Comparison of ENCODE assay signal across 25 mouse cellular contexts in genomic region chr7:4663742-4664141, GRCm38 (mm10). TPM values are rescaled to one million over a fixed set of nuclear protein-coding genes. Genes with fewer than 3 reads are reported as not detected.
"Had no signal": no experiment of that assay in that cellular context is flagged by ENCODE, and none has a peak within 500 bp of the region (broad histone marks: within the 10 kb centered on the region; RNA-seq: fewer than 3 reads in every experiment).

No protein-coding gene starts in this region.

- ATAC-seq: intestine, embryonic 16.5 days had no signal

- H3K27ac ChIP-seq: layer of hippocampus, adult 2 months; limb, embryonic 10.5 days; limb, embryonic 13.5 days; neural tube, embryonic 12.5 days; neural tube, embryonic 15.5 days had no signal

- DNase-seq: kidney, adult 18-20 months; kidney, adult 9 months; kidney, postnatal 25 days; layer of hippocampus, adult 9-11 months; lung, adult 2 months; lung, postnatal 14 days; lung, postnatal 4 days; midbrain, embryonic 14.5 days; right cerebral cortex, postnatal 14 days; right cerebral cortex, postnatal 4 days; spleen, adult 18-20 months; thymus, adult 18-20 months; thymus, postnatal 25 days had no signal

- H3K4me3 ChIP-seq: layer of hippocampus, adult 2 months; limb, embryonic 10.5 days; limb, embryonic 13.5 days; neural tube, embryonic 12.5 days; neural tube, embryonic 15.5 days had no signal

- H3K9me3 ChIP-seq: limb, embryonic 10.5 days; limb, embryonic 13.5 days; neural tube, embryonic 12.5 days; neural tube, embryonic 15.5 days had no signal

- H3K4me2 ChIP-seq: limb, embryonic 13.5 days; midbrain, embryonic 11.5 days; neural tube, embryonic 12.5 days; neural tube, embryonic 15.5 days had no signal

- H3K9ac ChIP-seq: neural tube, embryonic 12.5 days; neural tube, embryonic 15.5 days had no signal

- H3K27me3 ChIP-seq: limb, embryonic 13.5 days; neural tube, embryonic 12.5 days; neural tube, embryonic 15.5 days had no signal

RNA-seq across cellular contexts. Expression of gene Brsk1, which starts 26.7 kb away (rescaled TPM):
- total RNA-seq: megakaryocyte-erythroid progenitor cell, adult 5-6 weeks had no signal

RNA-seq across cellular contexts. Expression of gene Ptprh, which starts 59.9 kb away (rescaled TPM):
- total RNA-seq: megakaryocyte progenitor cell, adult 5-6 weeks; megakaryocyte-erythroid progenitor cell, adult 5-6 weeks had no signal
- polyA plus RNA-seq: kidney, embryonic 16.5 days; limb, embryonic 10.5 days; limb, embryonic 13.5 days; liver, adult 2 months; lung, embryonic 16.5 days; midbrain, embryonic 11.5 days; neural tube, embryonic 12.5 days had no signal
